Mouse (Mus musculus) kidney, embryonic 14.5 days (tissue): ENCODE measurements around the gene Wrap53. TPM values are rescaled to one million over a fixed set of nuclear protein-coding genes. Genes with fewer than 3 reads are reported as not detected.
"Not testable (repeated sequence)": the region's sequence is repeated elsewhere in the genome, so short reads cannot be mapped to it uniquely, and the experiment has no call there.

Experiments
- ATAC-seq: fragments of 200-750 bp; cut with Nextera tagmentation; 2 replicates; pipeline ENCODE4 v1.8.0; 2017; ENCODE audit warnings: moderate number of reproducible peaks, mild to moderate bottlenecking, moderate TSS enrichment, moderate library complexity; ENCODE audit not compliant: low FRiP score, low TSS enrichment
- H3K27ac ChIP-seq: fragments of 300-500 bp; sonication (generic); 2 replicates; pipeline ENCODE4 v1.5.1; 2014; ENCODE audit warnings: low read depth, mild to moderate bottlenecking, low read length, moderate library complexity, mixed read lengths
- H3K27me3 ChIP-seq: fragments of 300-500 bp; sonication (generic); 2 replicates; pipeline ENCODE4 v1.6.1; 2014; ENCODE audit warnings: mild to moderate bottlenecking, low read length; ENCODE audit not compliant: control insufficient read depth, insufficient read depth
- H3K36me3 ChIP-seq: fragments of 300-500 bp; sonication (generic); 2 replicates; pipeline ENCODE4 v1.6.1; 2014; ENCODE audit warnings: low read length, mixed read lengths; ENCODE audit not compliant: control insufficient read depth, insufficient read depth
- H3K4me1 ChIP-seq: fragments of 300-500 bp; sonication (generic); 2 replicates; pipeline ENCODE4 v1.6.1; 2014; ENCODE audit warnings: low read length, mixed read lengths; ENCODE audit not compliant: control insufficient read depth, insufficient read depth
- H3K4me2 ChIP-seq: fragments of 300-500 bp; sonication (generic); replicated peaks from 2 replicates; pipeline ENCODE4 v1.6.1; 2014; ENCODE audit warnings: low read depth, mild to moderate bottlenecking, low read length
- H3K4me3 ChIP-seq: fragments of 300-500 bp; sonication (generic); 2 replicates; pipeline ENCODE4 v1.5.1; 2014; ENCODE audit warnings: mild to moderate bottlenecking, low read length
- H3K9ac ChIP-seq: fragments of 300-500 bp; sonication (generic); 2 replicates; pipeline ENCODE4 v1.6.1; 2014; ENCODE audit warnings: low read depth, mild to moderate bottlenecking, low read length, moderate library complexity
- H3K9me3 ChIP-seq: fragments of 300-500 bp; sonication (generic); 2 replicates; pipeline ENCODE4 v1.6.1; 2016; ENCODE audit warnings: low read length; ENCODE audit not compliant: control insufficient read depth
- WGBS: fragments of 180-500 bp; shearing (Covaris S2); extraction: QIAGEN DNeasy Blood & Tissue Kit; methylation state at CpG from one replicate; pipeline ENCODE4 v1.1.7; 2014; 5-methylcytosine and 5-hydroxymethylcytosine counted together
- polyA plus RNA-seq: library from polyadenylated mRNA; unstranded; fragments of >200 nt; fragmentation: Nextera tagmentation; extraction: Ambion mirVana; gene quantifications from 2 replicates; pipeline ENCODE4 v1.2.1, GENCODE M21; 2014

Wrap53 gene
- polyA plus RNA-seq, 1 experiment from 2014 or later, result 31.9 TPM

GRCm38 (mm10) chr11:69617805-69618204, 37.8 kb upstream of the Wrap53 start, which contains the start of gene Shbg:
Shbg (minus strand) TSS chr11:69617905.
- 76% methylated on average over 5 of the region's 5 CpGs for WGBS
- H3K4me3 ChIP-seq, result no peak within 1 kb of the TSS
- no peak within 1 kb of the TSS for H3K4me2 ChIP-seq
- H3K4me1 ChIP-seq, result peaks cover 4% of the 10 kb centered on the region; the same call in 1 of the 2 replicates
- no peaks in the 10 kb centered on the region for H3K27me3 ChIP-seq
- no peak within 1 kb of the TSS for H3K9ac ChIP-seq
- no peaks in the 10 kb centered on the region for H3K36me3 ChIP-seq
- ATAC-seq, result no peak
- H3K9me3 ChIP-seq, result no peaks in the 10 kb centered on the region
- H3K27ac ChIP-seq, result no peak within 1 kb of the TSS

- WGBS, result 38% methylated on average over 10 of the region's 10 CpGs
- Histone ChIP-seq H3K4me1 (peaks cover 4% of the 10 kb centered on the region; the same call in 1 of the 2 replicates), H3K9ac (no peak overlapping the region), H3K4me2 (no peak overlapping the region), H3K9me3 (no peaks in the 10 kb centered on the region), H3K27me3 (no peaks in the 10 kb centered on the region), H3K27ac (no peak overlapping the region), H3K36me3 (no peaks in the 10 kb centered on the region), H3K4me3 (no peak overlapping the region)
- ATAC-seq, result no peak
Observed at GRCm38 (mm10) chr11:69616781-69617180, 36.7 kb upstream of the Wrap53 start.

- H3K36me3 ChIP-seq, H3K9me3 ChIP-seq, H3K4me3 ChIP-seq, H3K27me3 ChIP-seq, H3K27ac ChIP-seq, H3K4me2 ChIP-seq, ATAC-seq, H3K9ac ChIP-seq, H3K4me1 ChIP-seq: not testable (repeated sequence)
- WGBS, result 55% methylated on average over 11 of the region's 11 CpGs
Observed at GRCm38 (mm10) chr11:69614257-69614588, 34.2 kb upstream of the Wrap53 start.

GRCm38 (mm10) chr11:69613553-69614256, 33.6 kb upstream of the Wrap53 start:
- Histone ChIP-seq H3K36me3 (no peaks in the 10 kb centered on the region), H3K27me3 (no peaks in the 10 kb centered on the region), H3K9ac (peak overlapping the region; percentile 18; the same call in 1 of the 2 replicates), H3K27ac (no peak overlapping the region; the same call in 1 of the 2 replicates), H3K4me3 (0 out of 2 replicates have a peak overlapping the region, but pooled peaks have one; percentile 0), H3K4me2 (peak overlapping the region; percentile 21; the same call in 1 of the 2 replicates), H3K9me3 (no peaks in the 10 kb centered on the region), H3K4me1 (peaks cover 4% of the 10 kb centered on the region; the same call in 1 of the 2 replicates)
- peak; percentile 72; the same call in 1 of the 2 replicates for ATAC-seq
- 11% methylated on average over 18 of the region's 19 CpGs for WGBS

GRCm38 (mm10) chr11:69610899-69611298, 30.8 kb upstream of the Wrap53 start:
- Histone ChIP-seq H3K4me3 (no peak overlapping the region), H3K4me2 (no peak overlapping the region), H3K36me3 (no peaks in the 10 kb centered on the region), H3K27me3 (no peaks in the 10 kb centered on the region), H3K9ac (no peak overlapping the region), H3K4me1 (peaks cover 7% of the 10 kb centered on the region; the same call in 1 of the 2 replicates), H3K27ac (no peak overlapping the region), H3K9me3 (no peaks in the 10 kb centered on the region)
- WGBS, result 74% methylated on average over 4 of the region's 4 CpGs
- ATAC-seq, result no peak

GRCm38 (mm10) chr11:69609416-69609815, 29.4 kb upstream of the Wrap53 start:
- 64% methylated on average over 7 of the region's 7 CpGs for WGBS
- H3K4me1 ChIP-seq, result peaks cover 17% of the 10 kb centered on the region
- no peaks in the 10 kb centered on the region for H3K36me3 ChIP-seq
- no peak overlapping the region for H3K9ac ChIP-seq
- no peak overlapping the region for H3K27ac ChIP-seq
- no peak overlapping the region for H3K4me2 ChIP-seq
- peaks cover 5% of the 10 kb centered on the region; the same call in 1 of the 2 replicates for H3K27me3 ChIP-seq
- no peaks in the 10 kb centered on the region for H3K9me3 ChIP-seq
- no peak for ATAC-seq
- no peak overlapping the region for H3K4me3 ChIP-seq

GRCm38 (mm10) chr11:69608525-69608924, 28.5 kb upstream of the Wrap53 start:
- no peaks in the 10 kb centered on the region for H3K9me3 ChIP-seq
- H3K27ac ChIP-seq, result no peak overlapping the region
- ATAC-seq, result no peak
- H3K4me2 ChIP-seq, result no peak overlapping the region
- no peaks in the 10 kb centered on the region for H3K36me3 ChIP-seq
- WGBS, result 91% methylated on average over 3 of the region's 3 CpGs
- no peak overlapping the region for H3K9ac ChIP-seq
- H3K4me3 ChIP-seq, result no peak overlapping the region
- peaks cover 7% of the 10 kb centered on the region; the same call in 1 of the 2 replicates for H3K27me3 ChIP-seq
- peaks cover 17% of the 10 kb centered on the region for H3K4me1 ChIP-seq

- H3K4me1 ChIP-seq, result peaks cover 19% of the 10 kb centered on the region
- H3K9ac ChIP-seq, result no peak overlapping the region
- WGBS, result 95% methylated on average over 2 of the region's 2 CpGs
- H3K27me3 ChIP-seq, result peaks cover 7% of the 10 kb centered on the region; the same call in 1 of the 2 replicates
- H3K27ac ChIP-seq, result no peak overlapping the region
- H3K4me2 ChIP-seq, result no peak overlapping the region
- H3K4me3 ChIP-seq, result no peak overlapping the region
- H3K9me3 ChIP-seq, result no peaks in the 10 kb centered on the region
- no peaks in the 10 kb centered on the region for H3K36me3 ChIP-seq
- no peak for ATAC-seq
Observed at GRCm38 (mm10) chr11:69606832-69607231, 26.8 kb upstream of the Wrap53 start.

- H3K4me1 ChIP-seq, result peaks cover 19% of the 10 kb centered on the region
- no peak for ATAC-seq
- WGBS, result 59% methylated on average over 2 of the region's 2 CpGs
- no peak overlapping the region for H3K27ac ChIP-seq
- peak overlapping the region; percentile 24; the same call in 1 of the 2 replicates for H3K9ac ChIP-seq
- peak overlapping the region; percentile 62; the same call in 1 of the 2 replicates for H3K4me3 ChIP-seq
- H3K36me3 ChIP-seq, result no peaks in the 10 kb centered on the region
- H3K4me2 ChIP-seq, result peak overlapping the region; percentile 99
- H3K9me3 ChIP-seq, result no peaks in the 10 kb centered on the region
- peaks cover 7% of the 10 kb centered on the region; the same call in 1 of the 2 replicates for H3K27me3 ChIP-seq
Observed at GRCm38 (mm10) chr11:69606491-69606795, 26.4 kb upstream of the Wrap53 start.
